Mouse (Mus musculus) cerebellum, postnatal 14 days (tissue): ENCODE measurements at regions not wholly inside any gene's neighbourhood (a gene's known extent, or its start where the extent isn't known, plus 50 kb on each side); places are given as distances from the start of the nearest gene placed in this dataset.

ENCODE experiments used
- DNase-seq, 2 experiments: peaks; one replicate each; pipeline ENCODE4 v3.0.0; 2021; ENCODE audit warnings: mixed read lengths in 2 of 2

GRCm38 (mm10) chr3:61466641-61467040 is 100.9 kb upstream of the B430305J03Rik start:
- DNase-seq = no peak

GRCm38 (mm10) chr3:61460076-61460475 is 94.3 kb upstream of the B430305J03Rik start:
- DNase-seq = no peak

- DNase-seq = no peak
These were observed 90.8 kb upstream of the B430305J03Rik start for GRCm38 (mm10) chr3:61456598-61456997.

- no peak for DNase-seq
These were observed 76.4 kb upstream of the B430305J03Rik start for GRCm38 (mm10) chr3:61442000-61442739.

- no peak for DNase-seq
These were observed 75.7 kb upstream of the B430305J03Rik start for GRCm38 (mm10) chr3:61441445-61441844.

- DNase-seq = no peak
These were observed 63.0 kb upstream of the B430305J03Rik start for GRCm38 (mm10) chr3:61428713-61429112.

- peak; percentile 6 to 21 for DNase-seq
These were observed 58.2 kb upstream of the B430305J03Rik start for GRCm38 (mm10) chr3:61423945-61424344.

- DNase-seq = no peak
These were observed 54.0 kb upstream of the B430305J03Rik start for GRCm38 (mm10) chr3:61419706-61420105.

GRCm38 (mm10) chr3:61418096-61418495 is 52.3 kb upstream of the B430305J03Rik start:
- DNase-seq = peak; percentile 20 to 28
